Mouse (Mus musculus) neural tube, embryonic 14.5 days (tissue): ENCODE data around the gene Slc36a2. TPM values are rescaled to one million over a fixed set of nuclear protein-coding genes. Genes with fewer than 3 reads are reported as not detected.

ENCODE experiments used
- ATAC-seq: fragments of 200-750 bp; cut with Nextera tagmentation; 2 replicates; pipeline ENCODE4 v1.8.0; 2017; ENCODE audit warnings: low read depth, mild to moderate bottlenecking, moderate TSS enrichment, moderate library complexity
- H3K27ac ChIP-seq: fragments of 300-500 bp; sonication (generic); 2 replicates; pipeline ENCODE4 v1.5.1; 2014; ENCODE audit warnings: low read depth, mild to moderate bottlenecking, control low read depth, low read length, moderate library complexity, mixed read lengths
- H3K27me3 ChIP-seq: fragments of 300-500 bp; sonication (generic); 2 replicates; pipeline ENCODE4 v1.6.1; 2014; ENCODE audit warnings: low read length; ENCODE audit not compliant: control insufficient read depth, insufficient read depth
- H3K36me3 ChIP-seq: fragments of 300-500 bp; sonication (generic); 2 replicates; pipeline ENCODE4 v1.6.1; 2014; ENCODE audit warnings: low read length, mixed read lengths; ENCODE audit not compliant: control insufficient read depth, insufficient read depth
- H3K4me1 ChIP-seq: fragments of 300-500 bp; sonication (generic); 2 replicates; pipeline ENCODE4 v1.6.1; 2014; ENCODE audit warnings: low read length; ENCODE audit not compliant: control insufficient read depth, insufficient read depth
- H3K4me2 ChIP-seq: fragments of 300-500 bp; sonication (generic); 2 replicates; pipeline ENCODE4 v1.6.1; 2014; ENCODE audit warnings: mild to moderate bottlenecking, low read depth, low read length, control low read depth
- H3K4me3 ChIP-seq: fragments of 300-500 bp; sonication (generic); 2 replicates; pipeline ENCODE4 v1.5.1; 2014; ENCODE audit warnings: low read depth, low read length, control low read depth, mixed read lengths
- H3K9ac ChIP-seq: fragments of 300-500 bp; sonication (generic); replicated peaks from 2 replicates; pipeline ENCODE4 v1.6.1; 2014; ENCODE audit warnings: low read depth, mild to moderate bottlenecking, control low read depth, low read length, mixed read lengths
- H3K9me3 ChIP-seq: fragments of 300-500 bp; sonication (generic); 2 replicates; pipeline ENCODE4 v1.6.1; 2016; ENCODE audit warnings: low read length; ENCODE audit not compliant: control insufficient read depth
- WGBS: fragments of 180-500 bp; shearing (Covaris S2); extraction: QIAGEN DNeasy Blood & Tissue Kit; methylation state at CpG from one replicate; pipeline ENCODE4 v1.1.7; 2014; 5-methylcytosine and 5-hydroxymethylcytosine counted together
- polyA plus RNA-seq: library from polyadenylated mRNA; unstranded; fragments of >200 nt; fragmentation: Nextera tagmentation; extraction: Ambion mirVana; gene quantifications from 2 replicates; pipeline ENCODE4 v1.2.1, GENCODE M21; 2014

Gene Slc36a2
- polyA plus RNA-seq, 1 experiment from 2014 or later, result 0.11 TPM

DNA sequence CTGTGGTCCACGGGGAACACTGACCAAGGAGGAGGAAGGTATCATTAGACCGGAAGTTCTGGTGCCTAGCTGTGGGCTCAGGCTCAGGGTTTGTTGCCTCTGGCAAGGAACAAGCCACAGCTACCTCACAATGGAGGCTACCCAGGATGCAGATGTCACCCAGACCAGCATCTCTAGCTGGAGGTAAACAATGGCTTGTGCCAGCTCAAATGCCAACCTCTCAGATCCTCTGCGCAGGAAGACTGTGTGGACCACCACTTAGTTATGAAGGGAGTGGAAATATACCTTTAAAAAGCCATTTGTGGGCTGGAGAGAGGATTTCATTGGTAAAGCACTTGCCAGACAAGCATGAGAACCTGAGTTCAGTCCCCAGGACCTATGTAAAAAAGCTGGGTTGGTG, 33.3 kb downstream of the Slc36a2 start, which contains the start of gene Slc36a3:
Gene Slc36a3 (minus strand): TSS at position 101 of the 400 bp plus-strand sequence.
- Histone ChIP-seq H3K4me3 (no peak within 1 kb of the TSS), H3K27me3 (no peaks in the 10 kb centered on the region), H3K36me3 (no peaks in the 10 kb centered on the region), H3K4me2 (no peak within 1 kb of the TSS), H3K9me3 (no peaks in the 10 kb centered on the region), H3K27ac (no peak within 1 kb of the TSS), H3K4me1 (no peaks in the 10 kb centered on the region), H3K9ac (no peak within 1 kb of the TSS)
- ATAC-seq, result no peak
- 80% methylated on average over 3 of the region's 3 CpGs for WGBS

DNA sequence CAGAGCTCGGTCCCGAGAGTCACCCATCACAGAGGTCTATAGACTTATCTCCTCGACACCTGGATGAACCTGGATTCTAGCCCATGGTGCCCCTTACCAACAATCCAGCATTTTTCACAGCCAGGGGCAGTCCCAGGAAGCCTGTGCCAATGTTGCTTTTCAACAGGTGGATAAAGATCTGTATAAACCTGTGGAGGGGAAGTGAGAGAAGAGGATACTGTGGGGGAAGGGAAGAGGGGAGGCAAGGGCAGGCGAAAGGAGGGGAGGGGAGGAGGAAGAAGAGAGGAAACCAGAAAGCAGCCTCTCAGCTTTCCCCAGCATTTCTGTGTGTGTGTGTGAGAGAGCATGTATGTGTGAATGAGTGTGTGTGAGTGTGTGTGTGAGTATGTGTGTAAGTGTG, 36.4 kb downstream of the Slc36a2 start:
- WGBS, result 84% methylated on average over 4 of the region's 4 CpGs
- Histone ChIP-seq H3K4me2 (no peak overlapping the region), H3K27me3 (no peaks in the 10 kb centered on the region), H3K36me3 (no peaks in the 10 kb centered on the region), H3K27ac (no peak overlapping the region), H3K4me3 (no peak overlapping the region), H3K9me3 (no peaks in the 10 kb centered on the region), H3K4me1 (no peaks in the 10 kb centered on the region), H3K9ac (no peak overlapping the region)
- ATAC-seq, result no peak

DNA sequence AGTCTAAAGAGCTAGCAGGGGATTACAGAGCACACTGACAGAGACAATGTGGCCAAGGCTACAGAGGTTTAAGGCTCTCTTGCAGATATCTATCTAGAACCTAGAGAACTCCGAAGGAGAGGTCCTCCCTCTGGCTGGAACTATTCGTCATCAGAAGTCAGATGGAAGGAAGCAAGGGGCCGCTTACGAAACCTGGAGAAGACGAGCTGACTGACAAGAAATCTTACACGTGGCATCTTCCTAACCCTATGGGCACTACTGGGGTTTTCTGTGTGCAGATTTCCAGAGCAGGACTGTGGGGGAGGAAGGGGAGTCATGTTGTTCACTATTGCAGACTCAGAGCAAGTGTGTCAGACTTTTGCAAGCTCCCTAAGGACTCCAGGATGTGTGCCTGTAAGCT, 37.5 kb downstream of the Slc36a2 start:
- no peaks in the 10 kb centered on the region for H3K36me3 ChIP-seq
- WGBS, result 68% methylated on average over 6 of the region's 6 CpGs
- H3K4me1 ChIP-seq, result no peaks in the 10 kb centered on the region
- H3K4me2 ChIP-seq, result no peak overlapping the region
- ATAC-seq, result no peak
- H3K9ac ChIP-seq, result no peak overlapping the region
- no peak overlapping the region for H3K4me3 ChIP-seq
- H3K9me3 ChIP-seq, result no peaks in the 10 kb centered on the region
- H3K27ac ChIP-seq, result no peak overlapping the region
- H3K27me3 ChIP-seq, result no peaks in the 10 kb centered on the region

DNA sequence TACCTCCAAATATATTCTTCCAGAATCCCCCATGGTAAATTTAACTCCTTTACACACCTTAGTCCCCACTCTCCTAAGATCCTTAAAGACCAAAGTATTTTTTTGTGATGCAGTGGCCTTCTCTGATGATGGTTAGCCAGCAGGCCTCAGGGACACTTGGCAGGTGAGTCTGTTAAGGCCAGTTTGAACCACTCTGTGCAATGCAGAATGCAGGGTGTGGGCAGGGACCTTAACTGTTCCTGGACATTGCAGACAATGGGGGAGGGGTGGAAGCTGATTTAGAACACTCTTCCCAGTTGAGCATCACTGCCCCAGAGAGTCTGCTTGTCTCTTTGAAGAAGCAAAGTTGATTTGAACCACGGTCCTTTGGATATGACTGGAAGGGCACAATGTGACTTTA, 38.0 kb downstream of the Slc36a2 start:
- Histone ChIP-seq H3K4me3 (no peak overlapping the region), H3K9ac (no peak overlapping the region), H3K4me1 (no peaks in the 10 kb centered on the region), H3K4me2 (no peak overlapping the region), H3K27ac (no peak overlapping the region), H3K36me3 (no peaks in the 10 kb centered on the region), H3K27me3 (no peaks in the 10 kb centered on the region), H3K9me3 (no peaks in the 10 kb centered on the region)
- ATAC-seq, result no peak
- WGBS, result 46% methylated on average over 1 of the region's 1 CpGs

DNA sequence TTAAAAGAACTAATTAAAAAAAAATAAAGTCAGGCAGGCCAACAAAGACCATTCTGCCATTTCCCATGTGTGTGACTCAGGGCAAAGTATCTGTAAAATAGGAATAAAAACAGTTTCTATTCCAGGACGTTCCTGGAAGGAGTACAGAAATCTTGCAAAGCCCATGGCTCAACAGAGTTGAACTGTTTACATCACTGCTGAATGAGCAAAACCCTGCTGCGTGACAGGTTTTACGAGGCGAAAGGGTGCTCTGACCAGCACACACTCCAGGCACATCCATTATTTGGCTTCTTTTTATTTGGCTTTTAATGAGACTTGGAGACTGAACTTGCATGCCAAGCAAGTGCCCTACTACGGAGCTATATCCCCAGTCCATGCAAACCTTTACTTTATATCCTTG, 40.9 kb downstream of the Slc36a2 start:
- Histone ChIP-seq H3K27ac (no peak overlapping the region), H3K4me1 (no peaks in the 10 kb centered on the region), H3K4me2 (no peak overlapping the region), H3K36me3 (no peaks in the 10 kb centered on the region), H3K9me3 (no peaks in the 10 kb centered on the region), H3K4me3 (no peak overlapping the region), H3K27me3 (no peaks in the 10 kb centered on the region), H3K9ac (no peak overlapping the region)
- 54% methylated on average over 5 of the region's 5 CpGs for WGBS
- no peak for ATAC-seq

DNA sequence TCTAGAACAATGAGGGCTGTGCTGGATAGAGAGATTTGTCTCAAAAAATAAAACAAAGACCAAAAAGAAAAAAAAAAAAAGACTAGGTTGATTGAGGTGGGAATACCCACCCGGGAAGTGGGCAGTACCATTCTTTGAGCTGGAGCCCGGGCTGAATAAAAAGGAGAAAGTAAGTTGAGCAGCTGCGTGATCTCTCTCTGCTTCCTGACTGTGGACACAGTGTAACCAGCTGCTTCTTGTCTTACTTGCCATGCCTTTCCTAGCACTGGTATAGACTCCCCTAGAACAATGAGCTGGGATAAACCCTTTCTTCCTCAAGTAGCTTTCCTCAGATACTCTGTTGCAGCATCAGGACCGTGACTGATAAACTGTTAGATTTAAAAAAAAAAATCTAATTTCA, 43.4 kb downstream of the Slc36a2 start:
- 82% methylated on average over 4 of the region's 4 CpGs for WGBS
- no peak for ATAC-seq
- no peak overlapping the region for H3K4me3 ChIP-seq

DNA sequence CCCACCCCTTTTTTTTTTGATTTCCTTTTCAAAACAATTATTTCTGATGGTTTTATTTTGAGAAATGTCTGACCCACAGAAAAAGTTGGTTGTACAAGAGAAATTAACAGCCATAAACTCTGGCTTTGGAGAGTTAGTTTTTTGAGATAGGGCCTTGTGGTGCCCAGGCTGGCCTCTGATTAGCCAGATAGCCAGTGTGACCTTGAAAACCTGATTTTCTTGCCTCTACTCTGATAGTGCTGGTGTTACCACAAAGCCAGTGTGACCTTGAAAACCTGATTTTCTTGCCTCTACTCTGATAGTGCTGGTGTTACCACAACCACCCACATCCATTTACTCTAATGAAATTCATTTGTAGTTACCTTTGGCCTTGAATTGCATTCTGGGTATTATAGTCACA, 47.2 kb downstream of the Slc36a2 start:
- H3K4me2 ChIP-seq, result no peak overlapping the region
- H3K4me1 ChIP-seq, result no peaks in the 10 kb centered on the region
- no peak overlapping the region for H3K4me3 ChIP-seq

More for the DNA sequence above, 43.4 kb downstream of the Slc36a2 start:
- Histone ChIP-seq H3K4me2 (no peak overlapping the region), H3K9ac (no peak overlapping the region), H3K27ac (no peak overlapping the region), H3K27me3 (no peaks in the 10 kb centered on the region), H3K9me3 (no peaks in the 10 kb centered on the region), H3K36me3 (no peaks in the 10 kb centered on the region), H3K4me1 (no peaks in the 10 kb centered on the region)

DNA sequence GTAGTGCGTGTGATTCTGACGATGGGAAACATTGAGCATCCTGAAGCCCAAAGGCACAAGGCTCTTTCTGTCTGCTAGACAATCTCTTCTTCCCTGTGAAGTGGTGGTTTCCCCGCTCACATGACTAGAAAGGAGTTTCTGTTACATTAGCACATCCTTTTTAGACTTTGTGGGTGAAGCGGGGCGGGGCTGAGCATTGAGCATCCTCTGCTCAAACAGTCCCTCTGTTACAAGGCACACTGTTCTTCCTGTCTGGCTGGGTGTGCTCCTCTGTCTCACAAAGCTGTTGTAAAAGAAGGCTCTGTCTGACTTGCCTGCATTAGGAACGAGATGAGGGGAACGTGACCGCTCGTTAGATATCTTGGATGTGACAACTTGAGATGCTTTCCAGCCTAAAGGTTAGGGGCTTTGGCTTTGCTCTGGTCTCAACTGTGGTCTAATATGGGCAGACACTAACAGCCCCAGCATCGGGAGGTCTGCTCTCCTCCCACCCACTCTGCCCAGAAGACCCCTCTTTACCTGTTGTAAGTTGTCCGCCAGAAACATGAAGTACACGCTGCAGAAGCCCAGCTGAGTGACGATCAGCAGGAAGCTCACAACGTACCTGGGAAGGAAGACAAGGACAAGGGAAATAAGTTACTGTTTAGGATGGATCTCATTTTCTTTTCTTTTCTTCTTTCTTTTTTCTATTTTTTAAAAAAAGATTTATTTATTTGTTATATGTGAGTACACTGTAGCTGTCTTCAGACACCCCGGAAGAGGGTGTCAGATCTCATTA, 47.9 kb downstream of the Slc36a2 start:
- Histone ChIP-seq H3K4me1 (no peaks in the 10 kb centered on the region), H3K9ac (no peak overlapping the region), H3K27ac (no peak overlapping the region), H3K27me3 (no peaks in the 10 kb centered on the region), H3K4me2 (no peak overlapping the region), H3K9me3 (no peaks in the 10 kb centered on the region), H3K36me3 (no peaks in the 10 kb centered on the region), H3K4me3 (no peak overlapping the region)
- 76% methylated on average over 15 of the region's 15 CpGs for WGBS
- ATAC-seq, result no peak

More for the DNA sequence above, 47.2 kb downstream of the Slc36a2 start:
- no peak overlapping the region for H3K27ac ChIP-seq
- H3K9me3 ChIP-seq, result no peaks in the 10 kb centered on the region
- no peaks in the 10 kb centered on the region for H3K36me3 ChIP-seq
- no peak overlapping the region for H3K9ac ChIP-seq
- H3K27me3 ChIP-seq, result no peaks in the 10 kb centered on the region
- no peak for ATAC-seq

DNA sequence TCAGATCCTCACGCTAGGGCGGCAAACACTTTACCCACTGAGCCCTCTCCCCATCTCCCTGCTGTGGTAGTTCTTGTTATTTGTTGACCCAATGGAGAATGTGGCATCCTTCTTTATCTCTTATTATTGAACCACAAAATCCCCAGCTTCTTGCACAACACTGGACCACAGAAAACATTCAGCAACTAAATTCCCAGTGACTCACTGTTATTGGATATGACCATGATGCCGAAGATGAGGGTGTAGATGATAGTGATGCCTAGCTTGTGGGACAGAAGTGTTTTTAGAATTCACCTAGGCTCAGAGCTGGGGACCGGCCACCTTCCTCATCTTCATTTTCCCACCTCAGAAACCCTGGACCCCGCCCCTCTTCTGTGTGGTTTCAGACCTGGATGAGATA, 50.0 kb downstream of the Slc36a2 start:
- Histone ChIP-seq H3K9ac (no peak overlapping the region), H3K36me3 (no peaks in the 10 kb centered on the region), H3K27ac (no peak overlapping the region), H3K27me3 (no peaks in the 10 kb centered on the region), H3K4me2 (no peak overlapping the region), H3K4me1 (no peaks in the 10 kb centered on the region), H3K4me3 (no peak overlapping the region), H3K9me3 (no peaks in the 10 kb centered on the region)
- WGBS, result 92% methylated on average over 5 of the region's 5 CpGs
- no peak for ATAC-seq
